Mouse (Mus musculus): ENCODE data around the gene Wdr1. TPM values are rescaled to one million over a fixed set of nuclear protein-coding genes. Genes with fewer than 3 reads are reported as not detected.
"Not testable (repeated sequence)": the region's sequence is repeated elsewhere in the genome, so short reads cannot be mapped to it uniquely, and the experiment has no call there.

Wdr1 gene
- total RNA-seq, 2 experiments from 2014 or later: 200 to 204 TPM

- intact Hi-C loops (cut with DNase I): no loop called here
- DNase-seq: no peak
Measured at GRCm38 (mm10) chr5:38499316-38499811, 63.7 kb downstream of the Wdr1 start.

GRCm38 (mm10) chr5:38498479-38498878 is 64.5 kb downstream of the Wdr1 start:
- intact Hi-C loops (cut with DNase I): no loop called here
- DNase-seq: no peak

- intact Hi-C loops (cut with DNase I): no loop called here
- no peak for DNase-seq
Measured at GRCm38 (mm10) chr5:38496491-38497057, 66.4 kb downstream of the Wdr1 start.

- intact Hi-C loops (cut with DNase I): no loop called here
- no peak for DNase-seq
Measured at GRCm38 (mm10) chr5:38493890-38494289, 69.1 kb downstream of the Wdr1 start.

GRCm38 (mm10) chr5:38491763-38492162 is 71.3 kb downstream of the Wdr1 start:
- intact Hi-C loops (cut with DNase I): no loop called here
- no peak for DNase-seq

GRCm38 (mm10) chr5:38489739-38490138 is 73.3 kb downstream of the Wdr1 start:
- no peak for DNase-seq
- intact Hi-C loops (cut with DNase I): no loop called here

- DNase-seq: no peak
- intact Hi-C loops (cut with DNase I): no loop called here
Measured at GRCm38 (mm10) chr5:38488673-38489615, 74.1 kb downstream of the Wdr1 start.

GRCm38 (mm10) chr5:38488026-38488425 is 75.0 kb downstream of the Wdr1 start:
- intact Hi-C loops (cut with DNase I): no loop called here
- DNase-seq: no peak

- DNase-seq: no peak
- intact Hi-C loops (cut with DNase I): no loop called here
Measured at GRCm38 (mm10) chr5:38487247-38487646, 75.8 kb downstream of the Wdr1 start.

GRCm38 (mm10) chr5:38485946-38486345 is 77.1 kb downstream of the Wdr1 start:
- intact Hi-C loops (cut with DNase I): no loop called here
- no peak for DNase-seq

- intact Hi-C loops (cut with DNase I): no loop called here
- no peak for DNase-seq
Measured at GRCm38 (mm10) chr5:38483518-38484110, 79.4 kb downstream of the Wdr1 start.

GRCm38 (mm10) chr5:38480822-38481707 is 82.0 kb downstream of the Wdr1 start:
- intact Hi-C loops (cut with DNase I): no loop called here

GRCm38 (mm10) chr5:38479908-38480725 is 82.9 kb downstream of the Wdr1 start:
- intact Hi-C loops (cut with DNase I): no loop called here

More at GRCm38 (mm10) chr5:38480822-38481707, 82.0 kb downstream of the Wdr1 start:
- DNase-seq: no peak

GRCm38 (mm10) chr5:38479545-38479907 is 83.5 kb downstream of the Wdr1 start:
- DNase-seq; intact Hi-C loops (cut with DNase I): not testable (repeated sequence)

More at GRCm38 (mm10) chr5:38479908-38480725, 82.9 kb downstream of the Wdr1 start:
- DNase-seq: peak; percentile 55

- peak; percentile 48 for DNase-seq
- intact Hi-C loops (cut with DNase I): no loop called here
Measured at GRCm38 (mm10) chr5:38479027-38479426, 84.0 kb downstream of the Wdr1 start.

GRCm38 (mm10) chr5:38477731-38478445 is 85.1 kb downstream of the Wdr1 start:
- intact Hi-C loops (cut with DNase I): no loop called here
- DNase-seq: peak; percentile 64

GRCm38 (mm10) chr5:38476861-38477565 is 86.0 kb downstream of the Wdr1 start:
- DNase-seq: peak; percentile 76
- intact Hi-C loops (cut with DNase I): no loop called here

Measured in left cerebral cortex, postnatal 4 days (tissue).